Mouse (Mus musculus) lung, adult 2 months (tissue): ENCODE measurements around the gene Pam. TPM values are rescaled to one million over a fixed set of nuclear protein-coding genes. Genes with fewer than 3 reads are reported as not detected.

Experiments used
- DNase-seq: peaks from one replicate; pipeline ENCODE4 v3.0.0; 2022
- H3K4me1 ChIP-seq: fragments of 200-500 bp; 2 replicates; pipeline ENCODE4 v1.6.1; 2011; ENCODE audit warnings: low read length; ENCODE audit not compliant: control insufficient read depth, insufficient read depth
- H3K4me3 ChIP-seq: fragments of 200-500 bp; replicated peaks from 2 replicates; pipeline ENCODE3; 2011; ENCODE audit warnings: low read depth, mild to moderate bottlenecking, control low read depth, low read length; ENCODE audit errors: extremely low read depth
- CTCF ChIP-seq: fragments of 200-500 bp; IDR thresholded peaks from 2 replicates; pipeline ENCODE4 v1.5.1; 2011; ENCODE audit warnings: mild to moderate bottlenecking, low read length, control low read depth; ENCODE audit not compliant: insufficient read depth
- POLR2A ChIP-seq: fragments of 200-500 bp; IDR thresholded peaks from 2 replicates; pipeline ENCODE4 v1.6.1; 2011; ENCODE audit warnings: low read depth, mild to moderate bottlenecking, control low read depth, low read length, borderline replicate concordance; ENCODE audit errors: extremely low read depth
- WGBS: fragments of 180-500 bp; shearing (Covaris S2); methylation state at CpG from one replicate; pipeline ENCODE4 v1.1.7; 2018; 5-methylcytosine and 5-hydroxymethylcytosine counted together
- polyA plus RNA-seq: library from polyadenylated mRNA; depleted of rRNA; stranded (reverse); fragments of >200 nt; gene quantifications from 2 replicates; pipeline ENCODE4 v1.2.3, GENCODE M21; 2012

The Pam gene
- polyA plus RNA-seq, 1 experiment = 231 TPM

GRCm38 (mm10) chr1:97903912-97904460 is 191.5 kb downstream of the Pam start:
- DNase-seq = no peak
- H3K4me1 ChIP-seq = no peaks in the 10 kb centered on the region
- no peak for TF ChIP-seq POLR2A
- TF ChIP-seq CTCF = no peak
- H3K4me3 ChIP-seq = no peak overlapping the region
- WGBS = 61% methylated on average over 7 of the region's 7 CpGs

GRCm38 (mm10) chr1:97902830-97903229 is 192.6 kb downstream of the Pam start:
- no peak for DNase-seq
- TF ChIP-seq POLR2A (no peak), CTCF (no peak)
- Histone ChIP-seq H3K4me3 (no peak overlapping the region), H3K4me1 (no peaks in the 10 kb centered on the region)
- 89% methylated on average over 7 of the region's 7 CpGs for WGBS

DNA sequence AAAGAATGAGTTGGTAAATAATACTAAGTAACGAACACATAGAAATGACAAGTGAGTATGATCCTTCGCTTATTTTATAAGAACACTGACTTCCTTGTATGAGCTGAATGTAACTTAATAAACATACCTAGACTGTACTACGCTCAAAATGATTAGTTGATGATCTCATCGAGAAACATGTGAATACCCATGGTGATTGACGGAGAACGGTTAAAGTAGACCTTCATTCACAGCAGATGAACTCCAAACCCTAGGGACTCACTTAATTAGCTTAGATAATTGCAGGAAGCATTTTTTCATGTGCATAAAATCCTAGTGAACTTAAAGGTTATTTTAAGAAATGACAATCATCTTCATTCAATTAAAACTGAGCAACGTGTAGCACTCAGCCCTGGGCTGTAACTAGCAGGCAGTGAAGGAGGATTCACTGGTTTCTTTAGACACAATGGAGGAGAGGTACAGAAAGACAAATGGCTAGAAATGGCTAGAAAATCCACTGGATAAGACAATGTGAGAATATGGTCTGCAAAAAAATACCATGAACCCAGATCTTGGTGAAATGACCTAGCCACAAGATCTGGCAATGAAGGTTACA is 194.8 kb downstream of the Pam start:
- Histone ChIP-seq H3K4me3 (no peak overlapping the region), H3K4me1 (no peaks in the 10 kb centered on the region)
- WGBS = 79% methylated on average over 7 of the region's 7 CpGs
- DNase-seq = no peak
- TF ChIP-seq POLR2A (no peak), CTCF (no peak)

GRCm38 (mm10) chr1:97887511-97887910 is 207.9 kb downstream of the Pam start:
- Histone ChIP-seq H3K4me1 (no peaks in the 10 kb centered on the region), H3K4me3 (no peak overlapping the region)
- WGBS = 83% methylated on average over 9 of the region's 9 CpGs
- TF ChIP-seq CTCF (no peak), POLR2A (no peak)
- no peak for DNase-seq

DNA sequence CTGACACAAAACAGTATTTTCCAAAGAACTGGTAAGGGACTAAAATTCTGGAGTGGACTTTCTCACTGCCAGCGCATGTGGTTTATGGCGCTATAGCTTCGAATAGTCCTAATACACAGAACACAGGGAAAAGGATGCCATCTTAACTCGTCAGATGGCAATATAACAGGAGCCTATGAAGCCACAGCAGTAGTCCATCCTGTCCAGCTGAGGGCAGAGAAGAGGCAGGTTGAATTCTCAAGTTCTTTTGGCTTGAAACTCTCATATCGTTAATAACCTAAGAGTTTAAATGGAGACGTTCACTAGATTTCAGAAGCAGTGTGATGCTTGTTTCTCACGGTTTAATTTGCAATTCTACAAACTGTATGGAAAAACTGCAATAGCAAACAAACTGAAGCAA is 211.9 kb downstream of the Pam start:
- H3K4me3 ChIP-seq = no peak overlapping the region
- WGBS = 77% methylated on average over 7 of the region's 7 CpGs
- no peaks in the 10 kb centered on the region for H3K4me1 ChIP-seq
- DNase-seq = no peak
- TF ChIP-seq CTCF (no peak), POLR2A (no peak)

DNA sequence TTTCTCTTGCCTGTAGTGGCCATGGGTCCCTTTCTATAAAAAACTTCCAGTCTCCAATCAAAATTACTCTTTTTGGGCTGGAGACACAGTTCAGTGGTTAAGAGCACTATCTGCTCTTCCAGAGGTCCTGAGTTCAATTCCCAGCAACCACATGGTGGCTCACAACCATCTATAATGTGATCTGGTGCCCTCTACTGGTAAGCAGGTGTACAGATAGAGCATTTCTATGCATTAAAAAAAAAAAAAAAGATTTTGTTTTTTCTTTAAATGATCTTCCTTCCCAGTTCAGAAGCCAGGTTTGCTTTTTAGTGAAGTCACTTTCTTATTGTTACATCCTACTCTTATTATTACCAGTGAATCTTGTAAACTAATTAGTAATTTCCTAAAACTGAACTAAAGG is 218.4 kb downstream of the Pam start:
- Histone ChIP-seq H3K4me1 (no peaks in the 10 kb centered on the region), H3K4me3 (no peak overlapping the region)
- no peak for DNase-seq
- TF ChIP-seq POLR2A (no peak), CTCF (no peak)

- no peak for DNase-seq
- no peaks in the 10 kb centered on the region for H3K4me1 ChIP-seq
- H3K4me3 ChIP-seq = no peak overlapping the region
- no peak for TF ChIP-seq CTCF
- no peak for TF ChIP-seq POLR2A
- 85% methylated on average over 2 of the region's 2 CpGs for WGBS
Observed at GRCm38 (mm10) chr1:97873490-97874054, 221.9 kb downstream of the Pam start.

GRCm38 (mm10) chr1:97872493-97872892 is 223.0 kb downstream of the Pam start:
- WGBS = 35% methylated on average over 5 of the region's 5 CpGs
- no peaks in the 10 kb centered on the region for H3K4me1 ChIP-seq
- TF ChIP-seq CTCF = no peak
- TF ChIP-seq POLR2A = no peak
- no peak for DNase-seq
- H3K4me3 ChIP-seq = no peak overlapping the region

DNA sequence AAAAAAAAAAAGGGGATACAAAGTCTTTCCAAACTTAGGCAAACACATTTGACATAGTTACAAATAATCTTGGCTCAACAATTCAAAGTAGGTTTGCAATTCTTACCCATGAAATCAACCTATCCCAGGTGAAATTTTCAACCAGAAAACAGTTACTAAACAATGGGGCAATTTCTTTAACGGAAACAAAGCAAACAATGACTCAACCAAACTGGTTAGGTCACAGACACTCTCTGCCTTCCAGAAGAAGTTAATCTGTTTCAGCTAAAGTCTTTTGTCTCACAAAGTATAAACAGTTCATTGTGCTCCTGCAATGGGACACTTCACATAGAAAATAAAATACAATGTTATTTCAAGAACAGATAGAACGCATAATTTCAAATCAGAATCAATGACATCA is 223.4 kb downstream of the Pam start:
- H3K4me3 ChIP-seq = no peak overlapping the region
- no peak for TF ChIP-seq POLR2A
- TF ChIP-seq CTCF = no peak
- DNase-seq = no peak
- WGBS = 38% methylated on average over 2 of the region's 2 CpGs
- no peaks in the 10 kb centered on the region for H3K4me1 ChIP-seq

- 95% methylated on average over 7 of the region's 7 CpGs for WGBS
- Histone ChIP-seq H3K4me3 (no peak overlapping the region), H3K4me1 (no peaks in the 10 kb centered on the region)
- TF ChIP-seq CTCF = no peak
- TF ChIP-seq POLR2A = no peak
- no peak for DNase-seq
Observed at GRCm38 (mm10) chr1:97864135-97864534, 231.3 kb downstream of the Pam start.
